Mouse (Mus musculus) liver, embryonic 15.5 days (tissue): ENCODE results near the gene Cd93. TPM values are rescaled to one million over a fixed set of nuclear protein-coding genes. Genes with fewer than 3 reads are reported as not detected.

Experiments
- ATAC-seq: fragments of 200-750 bp; cut with Nextera tagmentation; 2 replicates; pipeline ENCODE4 v1.8.0; 2017; ENCODE audit warnings: moderate number of reproducible peaks, mild to moderate bottlenecking, moderate library complexity; ENCODE audit not compliant: insufficient read depth
- H3K27ac ChIP-seq: fragments of 300-500 bp; sonication (generic); replicated peaks from 2 replicates; pipeline ENCODE4 v1.5.1; 2015; ENCODE audit warnings: mild to moderate bottlenecking, inconsistent platforms
- H3K27me3 ChIP-seq: fragments of 300-500 bp; sonication (generic); 2 replicates; pipeline ENCODE4 v1.6.1; 2015; ENCODE audit warnings: mild to moderate bottlenecking, inconsistent platforms
- H3K36me3 ChIP-seq: fragments of 300-500 bp; sonication (generic); replicated peaks from 2 replicates; pipeline ENCODE4 v1.6.1; 2015; ENCODE audit warnings: moderate library complexity, mild to moderate bottlenecking, inconsistent platforms
- H3K4me1 ChIP-seq: fragments of 300-500 bp; sonication (generic); replicated peaks from 2 replicates; pipeline ENCODE4 v1.6.1; 2015; ENCODE audit warnings: inconsistent platforms
- H3K4me2 ChIP-seq: fragments of 300-500 bp; sonication (generic); 2 replicates; pipeline ENCODE4 v1.6.1; 2015; ENCODE audit warnings: moderate library complexity, mild to moderate bottlenecking, inconsistent platforms
- H3K4me3 ChIP-seq: fragments of 300-500 bp; sonication (generic); replicated peaks from 2 replicates; pipeline ENCODE4 v1.5.1; 2015; ENCODE audit warnings: mild to moderate bottlenecking, inconsistent platforms
- H3K9ac ChIP-seq: fragments of 300-500 bp; sonication (generic); 2 replicates; pipeline ENCODE4 v1.6.1; 2015; ENCODE audit warnings: moderate library complexity, mild to moderate bottlenecking, inconsistent platforms
- H3K9me3 ChIP-seq: fragments of 300-500 bp; sonication (generic); replicated peaks from 2 replicates; pipeline ENCODE4 v1.6.1; 2016; ENCODE audit warnings: inconsistent platforms
- WGBS: fragments of 180-500 bp; shearing (Covaris S2); methylation state at CpG from one replicate; pipeline ENCODE4 v1.1.7; 2015; ENCODE audit warnings: mixed read lengths; ENCODE audit not compliant: insufficient replicate concordance; 5-methylcytosine and 5-hydroxymethylcytosine counted together
- polyA plus RNA-seq: library from polyadenylated mRNA; unstranded; fragments of >200 nt; fragmentation: Nextera tagmentation; extraction: Ambion mirVana; gene quantifications from 2 replicates; pipeline ENCODE4 v1.2.1, GENCODE M21; 2015

Gene Cd93
- polyA plus RNA-seq, 1 experiment from 2014 or later, result 1.9 TPM

GRCm38 (mm10) chr2:148442710-148443109 lies 653 bp downstream of the Cd93 start:
- Histone ChIP-seq H3K27me3 (no peaks in the 10 kb centered on the region), H3K9ac (no peak overlapping the region), H3K4me3 (peak overlapping the region; percentile 29), H3K36me3 (no peaks in the 10 kb centered on the region), H3K9me3 (no peaks in the 10 kb centered on the region), H3K27ac (peak overlapping the region; percentile 45; the same call in 1 of the 2 replicates), H3K4me2 (peak overlapping the region; percentile 33), H3K4me1 (no peaks in the 10 kb centered on the region; the same call in 1 of the 2 replicates)
- no peak for ATAC-seq
- WGBS, result 44% methylated on average over 4 of the region's 4 CpGs

GRCm38 (mm10) chr2:148442172-148442571 lies 1.2 kb downstream of the Cd93 start:
- H3K9ac ChIP-seq, result no peak overlapping the region

DNA sequence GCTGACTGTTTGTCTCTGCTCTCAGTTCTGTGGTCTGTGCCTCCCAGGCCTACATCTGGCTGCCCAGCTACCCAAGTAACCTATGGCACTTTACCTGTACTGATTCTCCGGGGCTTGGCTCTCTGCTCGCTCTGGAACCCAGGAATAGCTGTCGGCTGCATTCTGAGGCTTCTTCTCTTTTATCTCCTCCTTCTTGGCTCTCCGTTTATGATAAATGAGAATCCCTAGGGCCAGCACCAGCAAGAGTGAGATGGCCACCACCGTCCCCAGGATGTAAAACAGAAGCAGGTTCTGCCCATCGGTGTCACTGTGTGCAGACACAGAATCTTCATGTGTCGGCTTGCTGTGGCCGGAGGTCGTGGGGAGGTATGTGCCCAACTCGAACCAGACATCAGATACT lies 1.9 kb downstream of the Cd93 start:
- no peaks in the 10 kb centered on the region for H3K36me3 ChIP-seq
- H3K4me1 ChIP-seq, result no peaks in the 10 kb centered on the region; the same call in 1 of the 2 replicates
- peak overlapping the region; percentile 29; the same call in 1 of the 2 replicates for H3K4me3 ChIP-seq
- no peak for ATAC-seq
- H3K27me3 ChIP-seq, result no peaks in the 10 kb centered on the region
- WGBS, result 41% methylated on average over 10 of the region's 10 CpGs
- no peaks in the 10 kb centered on the region for H3K9me3 ChIP-seq
- no peak overlapping the region for H3K9ac ChIP-seq
- 0 out of 2 replicates have a peak overlapping the region, but pooled peaks have one; percentile 33 for H3K4me2 ChIP-seq
- no peak overlapping the region for H3K27ac ChIP-seq

More at GRCm38 (mm10) chr2:148442172-148442571, 1.2 kb downstream of the Cd93 start:
- Histone ChIP-seq H3K27me3 (no peaks in the 10 kb centered on the region), H3K4me1 (no peaks in the 10 kb centered on the region; the same call in 1 of the 2 replicates), H3K9me3 (no peaks in the 10 kb centered on the region), H3K4me2 (peak overlapping the region; percentile 33), H3K4me3 (peak overlapping the region; percentile 29), H3K27ac (no peak overlapping the region), H3K36me3 (no peaks in the 10 kb centered on the region)
- no peak for ATAC-seq
- 55% methylated on average over 4 of the region's 4 CpGs for WGBS

DNA sequence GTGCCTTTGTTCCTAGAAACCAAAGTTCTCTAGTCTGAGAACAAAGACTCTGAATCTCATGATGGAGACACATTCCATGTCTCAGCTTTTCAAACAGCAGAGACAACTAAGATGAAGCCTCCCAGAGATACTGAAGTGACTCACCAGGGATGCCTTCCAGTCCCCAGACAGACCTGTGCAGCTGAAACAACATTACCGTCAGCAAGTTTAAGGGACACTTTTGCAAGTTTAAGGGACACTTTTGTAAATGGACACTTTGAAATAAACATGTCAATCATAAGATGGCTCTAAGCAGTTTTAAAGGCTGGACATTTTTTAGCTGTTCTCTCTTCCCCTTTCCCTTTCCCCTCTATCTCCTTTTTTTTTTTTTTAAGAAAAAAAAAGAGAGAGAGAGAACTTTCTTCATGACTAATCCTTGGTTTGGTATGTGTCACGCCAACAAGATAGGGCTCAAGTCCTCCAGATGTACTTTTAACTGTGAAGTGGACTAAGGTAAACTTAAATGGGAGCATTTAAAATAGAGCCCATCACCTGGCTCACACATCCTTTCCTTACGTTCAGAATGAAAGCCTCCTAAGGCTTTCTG lies 3.6 kb downstream of the Cd93 start:
- no peak overlapping the region for H3K4me3 ChIP-seq
- no peaks in the 10 kb centered on the region; the same call in 1 of the 2 replicates for H3K4me1 ChIP-seq
- no peaks in the 10 kb centered on the region for H3K27me3 ChIP-seq
- no peak for ATAC-seq
- no peaks in the 10 kb centered on the region for H3K36me3 ChIP-seq
- 26% methylated on average over 3 of the region's 3 CpGs for WGBS
- no peak overlapping the region for H3K27ac ChIP-seq
- no peaks in the 10 kb centered on the region for H3K9me3 ChIP-seq
- no peak overlapping the region for H3K4me2 ChIP-seq
- no peak overlapping the region for H3K9ac ChIP-seq

- Histone ChIP-seq H3K27me3 (no peaks in the 10 kb centered on the region), H3K9me3 (no peaks in the 10 kb centered on the region), H3K4me1 (no peaks in the 10 kb centered on the region), H3K4me3 (no peak overlapping the region), H3K27ac (no peak overlapping the region), H3K36me3 (no peaks in the 10 kb centered on the region), H3K4me2 (no peak overlapping the region), H3K9ac (no peak overlapping the region)
- 39% methylated on average over 3 of the region's 3 CpGs for WGBS
- ATAC-seq, result no peak
Measured at GRCm38 (mm10) chr2:148436285-148436684, 7.1 kb downstream of the Cd93 start.

GRCm38 (mm10) chr2:148432346-148432745 lies 11.0 kb downstream of the Cd93 start:
- Histone ChIP-seq H3K27ac (no peak overlapping the region), H3K9ac (no peak overlapping the region), H3K27me3 (no peaks in the 10 kb centered on the region), H3K9me3 (no peaks in the 10 kb centered on the region), H3K36me3 (no peaks in the 10 kb centered on the region), H3K4me2 (no peak overlapping the region), H3K4me1 (no peaks in the 10 kb centered on the region), H3K4me3 (no peak overlapping the region)
- ATAC-seq, result no peak
- WGBS, result 36% methylated on average over 2 of the region's 2 CpGs

GRCm38 (mm10) chr2:148430941-148431340 lies 12.4 kb downstream of the Cd93 start:
- Histone ChIP-seq H3K4me2 (no peak overlapping the region), H3K4me1 (no peaks in the 10 kb centered on the region), H3K36me3 (no peaks in the 10 kb centered on the region), H3K27ac (no peak overlapping the region), H3K4me3 (no peak overlapping the region), H3K27me3 (no peaks in the 10 kb centered on the region), H3K9ac (no peak overlapping the region), H3K9me3 (no peaks in the 10 kb centered on the region)
- WGBS, result 58% methylated on average over 4 of the region's 4 CpGs
- no peak for ATAC-seq

GRCm38 (mm10) chr2:148429001-148429505 lies 14.3 kb downstream of the Cd93 start:
- Histone ChIP-seq H3K4me1 (no peaks in the 10 kb centered on the region), H3K4me2 (no peak overlapping the region), H3K4me3 (no peak overlapping the region), H3K27ac (no peak overlapping the region), H3K36me3 (no peaks in the 10 kb centered on the region), H3K9me3 (no peaks in the 10 kb centered on the region), H3K9ac (no peak overlapping the region), H3K27me3 (no peaks in the 10 kb centered on the region)
- no peak for ATAC-seq

DNA sequence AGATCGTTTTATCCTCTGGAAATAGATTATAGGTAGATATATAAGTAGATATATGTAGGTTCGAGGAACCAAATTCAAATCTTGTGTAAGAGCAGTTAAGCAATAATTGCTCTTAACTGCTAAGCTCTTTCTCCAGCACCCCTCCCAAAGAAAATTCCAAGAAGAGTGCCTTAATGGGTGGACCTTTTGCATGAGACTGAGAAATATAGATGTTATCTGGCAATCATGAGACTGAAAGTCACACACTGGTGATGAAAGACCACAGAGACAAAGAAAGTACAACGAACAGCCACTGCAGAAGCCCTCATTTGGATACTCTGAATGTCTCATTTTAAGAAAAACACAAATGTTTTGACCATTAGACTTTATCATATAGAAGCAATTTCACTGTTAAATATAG lies 14.8 kb downstream of the Cd93 start:
- Histone ChIP-seq H3K27ac (no peak overlapping the region), H3K4me3 (no peak overlapping the region), H3K9ac (no peak overlapping the region), H3K9me3 (no peaks in the 10 kb centered on the region), H3K4me2 (no peak overlapping the region), H3K27me3 (no peaks in the 10 kb centered on the region), H3K36me3 (no peaks in the 10 kb centered on the region), H3K4me1 (no peaks in the 10 kb centered on the region)
- WGBS, result 45% methylated on average over 3 of the region's 3 CpGs
- ATAC-seq, result no peak

DNA sequence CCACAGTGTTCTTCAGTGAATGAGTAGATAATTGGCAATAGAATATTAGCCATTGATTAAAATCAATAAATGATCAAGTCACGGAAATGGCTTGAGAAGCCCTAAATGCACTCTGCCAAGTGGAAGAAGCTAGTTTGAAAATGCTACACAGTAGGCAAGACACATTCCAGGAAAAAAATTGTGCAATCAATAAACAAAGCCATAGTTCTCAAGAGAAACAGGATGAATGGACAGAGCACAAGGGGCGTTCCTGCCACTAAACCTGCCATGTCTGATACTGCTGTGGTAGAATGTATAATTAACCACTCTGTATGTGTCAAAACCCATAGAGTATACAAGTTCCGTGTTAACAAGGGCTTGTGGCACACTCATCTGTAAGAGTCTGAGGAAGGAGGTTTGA lies 15.8 kb downstream of the Cd93 start:
- Histone ChIP-seq H3K27ac (no peak overlapping the region), H3K27me3 (no peaks in the 10 kb centered on the region), H3K4me2 (no peak overlapping the region), H3K9me3 (no peaks in the 10 kb centered on the region), H3K36me3 (no peaks in the 10 kb centered on the region), H3K4me3 (no peak overlapping the region), H3K4me1 (no peaks in the 10 kb centered on the region), H3K9ac (no peak overlapping the region)
- ATAC-seq, result no peak
- WGBS, result 58% methylated on average over 3 of the region's 3 CpGs

DNA sequence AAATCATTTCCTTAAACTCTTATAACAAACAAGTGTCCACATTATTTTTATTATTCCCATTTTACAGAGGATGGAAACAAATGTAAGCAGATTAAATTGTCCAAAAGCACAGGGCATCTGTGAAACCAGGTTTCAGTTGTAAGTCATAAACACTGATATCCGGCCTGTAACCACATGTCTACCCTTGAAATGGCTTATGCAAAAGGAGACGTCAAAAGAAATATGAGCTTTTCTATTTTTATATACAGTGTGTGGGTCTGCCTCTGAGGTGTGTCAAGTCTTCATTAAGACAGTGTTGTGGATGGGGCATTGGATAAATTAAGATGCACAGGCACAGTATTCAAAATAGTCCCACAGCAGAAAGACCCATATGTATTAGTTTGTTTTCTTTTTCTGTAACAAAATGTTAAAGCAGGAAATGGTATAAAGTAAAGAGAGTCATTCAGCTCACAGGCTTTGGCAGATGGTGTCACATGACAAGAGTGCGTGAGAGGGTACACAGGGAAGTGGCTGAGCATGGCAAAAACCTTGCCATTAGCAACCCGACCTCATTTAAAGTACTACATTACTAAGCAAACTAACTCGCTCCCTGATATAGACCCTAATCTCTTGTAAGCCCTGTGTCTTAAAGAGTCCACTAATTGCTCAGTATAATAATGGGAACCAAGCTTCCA lies 17.5 kb downstream of the Cd93 start:
- H3K9me3 ChIP-seq, result no peaks in the 10 kb centered on the region
- H3K4me3 ChIP-seq, result no peak overlapping the region
- WGBS, result 36% methylated on average over 5 of the region's 5 CpGs
- H3K4me1 ChIP-seq, result no peaks in the 10 kb centered on the region
- H3K27ac ChIP-seq, result no peak overlapping the region
- no peaks in the 10 kb centered on the region for H3K27me3 ChIP-seq
- ATAC-seq, result no peak
- no peaks in the 10 kb centered on the region for H3K36me3 ChIP-seq
- H3K9ac ChIP-seq, result no peak overlapping the region
- H3K4me2 ChIP-seq, result no peak overlapping the region
